Mouse (Mus musculus): ENCODE measurements around the gene Cdk1.
A peak's percentile ranks its signal among the peaks of the same experiment; 100 is the strongest.

The Cdk1 gene

DNA sequence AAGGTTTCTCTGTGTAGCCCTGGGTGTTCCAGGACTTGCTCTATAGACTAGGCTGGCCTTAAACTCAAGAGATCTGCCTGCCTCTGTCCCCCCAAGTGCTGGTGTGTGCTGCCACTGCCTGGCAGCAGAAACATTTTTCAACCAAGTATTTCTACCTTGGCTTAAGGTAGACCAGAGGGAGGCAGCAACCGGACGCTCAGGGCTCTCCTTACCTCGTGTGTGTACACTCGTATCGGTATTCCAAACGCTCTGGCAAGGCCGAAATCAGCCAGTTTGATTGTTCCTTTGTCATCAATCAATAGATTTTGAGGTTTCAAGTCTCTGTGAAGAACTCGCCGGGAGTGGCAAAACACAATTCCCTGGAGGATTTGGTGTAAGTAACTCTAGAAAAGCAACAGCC lies 10.4 kb downstream of the Cdk1 start:
- no peak for DNase-seq

DNA sequence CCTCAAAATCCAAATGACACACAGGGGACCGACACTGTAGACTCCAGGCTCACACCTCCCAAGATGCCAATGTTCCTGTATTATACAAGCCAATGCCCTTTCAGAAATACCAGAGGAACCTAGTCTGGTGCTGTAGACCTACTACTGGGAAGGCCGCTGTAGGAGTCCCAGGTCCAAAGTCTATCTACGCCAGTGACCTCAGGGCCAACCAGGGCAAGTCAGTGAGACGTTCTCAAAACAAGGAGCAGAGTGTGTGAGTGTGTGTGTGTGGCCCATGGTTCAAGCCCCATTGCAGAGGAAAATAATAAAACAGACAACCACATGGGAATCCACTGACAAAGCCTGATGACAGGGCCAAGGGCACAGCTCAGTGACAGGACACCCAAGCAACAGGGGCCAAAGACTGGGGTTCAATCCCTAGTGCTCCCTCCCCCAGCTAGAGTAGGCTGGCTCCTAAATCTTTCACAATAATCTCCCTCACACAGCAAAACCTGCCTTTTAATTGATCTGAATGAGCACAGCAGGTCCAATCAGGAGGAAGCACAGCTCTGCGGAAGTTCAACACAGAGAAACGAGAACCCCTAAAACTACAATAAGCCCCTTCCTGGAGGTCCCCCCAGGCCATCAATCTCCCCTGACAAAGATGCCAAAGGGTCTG lies 11.0 kb downstream of the Cdk1 start:
- DNase-seq: no peak

DNA sequence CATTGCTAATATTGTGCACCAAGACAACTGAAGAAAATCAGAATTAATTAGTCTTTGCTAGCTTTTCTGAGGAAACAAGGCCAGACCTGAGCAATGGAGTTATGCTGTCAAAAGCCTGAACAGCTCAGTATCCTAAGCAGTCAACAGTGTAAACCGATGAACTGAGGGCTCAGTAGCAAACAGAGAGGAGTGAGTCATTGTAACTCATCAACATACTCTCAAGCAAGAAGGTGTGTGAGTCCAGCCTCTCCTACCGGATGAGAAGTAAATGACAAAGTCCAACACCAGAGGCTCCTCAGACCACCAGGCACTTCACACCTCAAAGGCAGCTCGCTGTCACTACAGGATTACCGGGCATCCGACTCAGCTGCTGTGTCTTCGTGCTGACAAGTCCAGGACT lies 12.7 kb downstream of the Cdk1 start:
- DNase-seq: no peak

DNA sequence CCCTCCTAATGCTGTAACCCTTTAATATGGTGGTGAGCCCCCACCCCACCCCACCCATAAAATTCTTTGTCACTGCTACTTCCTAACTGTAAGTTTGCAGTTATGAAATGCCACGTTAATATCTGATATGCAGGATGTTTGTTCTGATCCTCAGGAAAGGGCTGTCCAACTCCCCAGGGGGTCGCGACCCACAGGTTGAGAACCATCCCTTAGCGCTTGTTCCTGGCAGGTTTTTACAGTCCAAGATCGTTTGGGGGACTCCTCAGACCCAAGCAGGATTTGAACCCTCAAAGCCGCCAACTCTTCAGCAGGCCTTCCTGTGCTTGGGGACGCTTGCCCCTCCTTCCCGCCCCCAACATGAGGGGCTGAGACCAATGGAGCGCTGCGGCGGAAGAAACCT lies 16.5 kb downstream of the Cdk1 start:
- no peak for DNase-seq

DNA sequence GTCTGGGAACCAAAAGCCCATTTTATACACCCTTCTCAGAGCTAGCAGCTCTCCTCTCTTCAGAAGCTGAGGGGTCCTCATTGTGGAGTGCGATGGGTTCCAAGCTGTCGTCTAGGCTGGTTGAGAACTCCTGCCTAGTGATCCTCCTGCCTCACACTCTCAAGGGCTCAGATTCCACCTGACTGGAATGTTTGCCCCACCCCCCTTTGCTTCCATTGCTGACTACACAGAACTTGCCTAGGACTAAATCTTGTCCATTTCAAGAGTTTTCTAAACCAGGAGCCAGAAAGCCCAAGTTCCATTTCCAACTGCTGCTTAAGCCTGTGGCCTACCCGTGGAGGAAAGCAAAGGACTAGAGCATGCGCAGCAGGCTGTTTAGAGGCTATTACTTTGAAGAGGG lies 17.1 kb downstream of the Cdk1 start:
- no peak for DNase-seq

DNA sequence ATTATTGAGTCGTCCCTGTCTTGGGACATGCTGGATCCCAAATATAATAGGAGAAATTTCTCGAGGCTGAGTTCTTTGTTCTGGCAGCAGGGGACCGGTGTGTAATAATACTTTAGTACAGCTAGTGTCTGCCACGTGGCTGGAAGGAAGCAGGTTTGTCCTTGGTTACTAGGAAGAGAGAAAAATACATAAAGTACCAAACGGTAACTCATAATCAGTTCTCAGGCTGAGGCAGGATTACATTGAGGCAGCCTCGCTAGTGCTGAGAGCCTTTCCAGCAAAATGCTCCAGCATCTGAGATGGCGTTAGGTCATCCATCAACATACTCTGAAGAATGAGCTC lies 17.6 kb downstream of the Cdk1 start:
- no peak for DNase-seq

DNA sequence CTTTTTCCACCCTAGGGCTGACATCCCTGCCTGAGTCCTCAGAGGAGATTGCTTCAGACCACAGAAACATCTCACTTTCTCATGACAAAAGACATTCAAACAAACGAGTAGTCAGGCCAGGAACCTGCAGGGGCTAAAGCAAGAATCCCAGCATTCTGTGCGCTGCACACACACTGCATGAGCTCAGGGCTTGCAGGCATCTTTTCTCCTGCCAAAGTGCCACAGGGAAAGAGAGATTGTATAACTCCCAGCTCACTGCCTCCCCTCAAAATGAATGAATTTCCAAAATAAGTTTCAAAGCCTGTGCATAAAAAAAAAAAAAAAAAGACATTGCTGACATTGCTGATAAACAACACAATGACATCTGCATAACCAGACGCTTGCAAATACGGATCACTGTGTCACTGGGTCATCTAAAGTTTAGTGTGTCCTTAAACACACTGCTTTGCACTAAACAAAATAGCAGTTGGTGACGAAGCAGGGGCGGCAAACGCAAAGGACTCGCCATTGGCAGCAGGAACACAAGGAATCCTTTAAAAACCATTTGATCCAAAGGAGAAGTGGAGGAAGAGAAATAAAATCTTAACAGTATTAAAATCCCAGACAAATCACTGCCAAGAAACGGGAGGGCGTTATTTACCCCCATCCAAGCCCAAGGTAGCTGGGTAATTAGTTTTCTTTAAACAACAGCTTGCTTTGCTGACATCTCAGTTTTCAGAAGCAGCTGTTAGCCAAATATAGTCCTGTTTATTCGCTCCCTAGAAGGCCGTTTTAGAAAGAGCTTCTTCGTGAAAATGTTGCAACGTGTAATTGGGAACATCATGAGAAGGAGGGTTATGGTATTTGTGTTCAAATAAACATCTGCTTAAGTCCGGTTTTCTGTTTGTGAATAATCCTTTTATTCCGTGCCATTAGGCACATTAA lies 18.2 kb downstream of the Cdk1 start:
- DNase-seq: no peak

DNA sequence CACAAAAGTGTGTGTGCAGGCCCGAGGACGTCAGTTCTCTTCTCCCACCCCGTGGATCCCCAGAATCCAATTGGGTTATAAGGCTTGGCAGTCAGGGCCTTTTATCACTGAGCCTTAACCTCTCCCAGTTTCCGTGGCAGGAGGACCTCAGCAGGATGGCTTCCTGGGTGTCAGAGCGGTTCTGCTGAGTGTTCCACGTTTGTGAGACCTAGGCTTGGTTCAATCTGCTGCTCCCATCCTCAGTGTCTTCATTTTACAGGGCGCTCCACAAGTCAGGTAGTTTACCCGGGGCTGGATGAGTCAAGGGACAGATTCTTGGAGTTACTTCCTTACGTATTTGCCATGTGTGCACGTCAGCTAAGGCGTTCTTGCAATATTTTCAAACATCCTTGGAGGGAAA lies 19.5 kb downstream of the Cdk1 start:
- no peak for DNase-seq

DNA sequence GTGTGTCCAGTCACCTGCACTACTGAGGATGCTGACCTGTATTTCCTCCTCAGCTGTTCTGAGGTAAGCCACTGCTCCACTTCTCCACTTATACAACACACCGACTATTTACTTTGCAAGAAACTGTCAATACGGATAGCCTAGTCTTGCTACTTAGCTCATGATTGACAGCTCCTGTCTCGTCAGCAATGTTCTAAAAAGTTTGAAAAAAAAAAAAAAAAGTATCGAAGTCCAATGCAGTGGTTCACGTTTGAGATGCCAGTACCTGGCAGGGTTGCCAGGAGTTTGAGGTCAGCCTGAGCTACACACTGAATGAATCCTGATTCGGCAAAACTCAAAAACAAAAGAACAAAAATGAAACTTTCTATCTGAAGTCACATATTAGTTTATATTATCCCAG lies 21.5 kb downstream of the Cdk1 start:
- DNase-seq: no peak

DNA sequence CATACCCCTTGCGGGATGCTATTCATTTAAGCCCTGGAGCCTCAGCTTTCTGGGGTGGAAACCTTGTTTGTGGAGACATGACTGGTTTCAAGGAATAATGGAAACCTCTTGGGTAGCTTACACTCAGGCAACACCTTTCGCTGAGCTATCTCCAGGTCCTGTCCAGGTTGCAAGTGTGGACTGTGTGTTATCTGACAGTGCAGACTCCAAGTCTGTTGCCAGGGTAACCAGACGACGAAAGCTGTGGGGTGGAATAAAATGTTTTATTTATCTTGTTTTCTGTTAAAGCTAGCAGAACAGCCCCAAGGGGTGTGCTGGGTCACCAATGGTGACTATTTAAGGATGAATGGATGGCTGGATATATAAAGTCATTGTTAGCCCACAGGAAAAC lies 24.1 kb downstream of the Cdk1 start:
- DNase-seq: no peak

DNA sequence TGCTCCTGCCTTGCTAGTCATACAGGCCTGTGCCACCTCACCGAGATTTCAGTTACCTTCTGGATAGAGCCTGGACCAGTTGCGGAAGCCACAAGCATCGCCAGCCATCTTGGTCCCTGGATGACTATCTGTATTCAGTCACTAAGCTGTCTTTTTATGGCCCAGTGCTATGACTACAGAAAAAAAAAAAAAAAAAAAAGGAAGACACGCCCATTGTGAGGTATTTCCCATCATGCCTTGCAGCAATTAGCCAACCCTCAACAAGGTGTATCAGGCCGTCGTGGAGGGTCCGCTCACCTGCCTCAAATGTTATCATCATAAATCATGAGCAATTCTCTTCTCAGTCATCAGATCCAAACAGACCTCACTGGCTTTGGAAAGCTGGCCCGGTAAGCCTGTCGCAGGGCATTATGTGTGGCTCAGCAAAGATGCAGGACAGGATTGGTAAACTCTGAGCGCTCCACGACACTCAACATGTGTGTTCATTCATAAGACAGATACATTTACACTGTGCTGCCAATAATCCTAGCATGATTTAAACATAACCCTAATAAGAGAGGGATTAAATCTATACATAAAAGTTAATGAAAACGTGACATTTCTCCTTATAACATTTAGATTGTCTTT lies 24.6 kb downstream of the Cdk1 start:
- no peak for DNase-seq

DNA sequence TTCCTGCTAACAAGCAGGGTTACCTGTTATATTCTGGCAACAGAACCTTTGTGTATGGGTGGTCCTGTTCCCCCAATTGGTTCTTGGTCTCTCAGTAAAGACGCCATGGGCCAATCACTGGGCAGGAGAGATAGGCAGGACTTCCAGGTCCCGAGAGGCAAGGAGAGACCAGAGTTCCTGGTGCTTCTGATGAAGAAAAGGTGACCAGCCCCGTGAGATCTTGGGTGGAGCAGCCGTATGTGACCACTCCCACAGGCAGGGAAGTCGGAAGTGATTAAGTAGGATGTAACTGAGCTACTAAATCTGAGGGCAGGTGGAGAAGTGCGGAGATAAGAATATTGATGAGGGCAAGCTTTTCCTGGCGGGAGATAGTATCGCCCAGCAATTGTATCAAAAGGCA lies 25.4 kb downstream of the Cdk1 start:
- DNase-seq: no peak

DNA sequence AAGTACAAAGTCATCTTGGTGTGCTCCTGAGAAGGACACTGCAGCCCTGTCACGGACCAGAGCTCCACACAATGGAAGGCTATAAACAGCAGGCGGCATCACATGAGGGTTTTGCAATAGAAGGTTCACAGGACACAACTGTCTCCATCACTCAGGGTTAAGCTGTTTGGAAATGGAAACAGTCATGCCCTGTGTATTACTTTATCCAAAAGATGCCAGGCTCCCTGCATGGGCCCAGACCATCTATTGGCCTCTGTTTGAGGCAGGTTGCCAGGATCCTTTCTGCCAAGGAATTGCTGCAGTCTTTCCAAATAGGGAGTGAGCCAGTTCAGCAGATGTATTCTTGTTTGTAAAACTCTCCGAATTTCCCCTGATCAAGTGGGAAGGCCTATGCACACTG lies 26.3 kb downstream of the Cdk1 start:
- peak; percentile 90 for DNase-seq

DNA sequence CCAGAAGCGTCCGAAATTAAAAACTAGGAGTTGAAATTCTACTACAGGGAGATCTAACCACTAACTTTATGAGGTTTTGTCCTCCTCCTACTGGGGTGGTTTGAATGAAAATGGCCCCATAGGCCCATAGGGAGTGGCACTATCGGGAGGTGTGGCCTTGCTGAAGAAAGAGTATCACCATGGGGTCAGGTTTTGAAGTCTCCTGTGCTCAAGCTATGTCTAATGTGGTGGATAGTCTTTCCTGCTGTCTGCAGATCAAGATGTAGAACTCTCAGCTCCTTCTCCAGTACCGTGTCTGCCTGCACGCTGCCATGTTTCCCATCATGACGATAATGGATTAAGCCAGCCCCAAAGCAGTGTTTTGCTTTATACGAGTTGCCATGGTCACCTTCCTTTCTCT lies 27.9 kb downstream of the Cdk1 start:
- DNase-seq: no peak

DNA sequence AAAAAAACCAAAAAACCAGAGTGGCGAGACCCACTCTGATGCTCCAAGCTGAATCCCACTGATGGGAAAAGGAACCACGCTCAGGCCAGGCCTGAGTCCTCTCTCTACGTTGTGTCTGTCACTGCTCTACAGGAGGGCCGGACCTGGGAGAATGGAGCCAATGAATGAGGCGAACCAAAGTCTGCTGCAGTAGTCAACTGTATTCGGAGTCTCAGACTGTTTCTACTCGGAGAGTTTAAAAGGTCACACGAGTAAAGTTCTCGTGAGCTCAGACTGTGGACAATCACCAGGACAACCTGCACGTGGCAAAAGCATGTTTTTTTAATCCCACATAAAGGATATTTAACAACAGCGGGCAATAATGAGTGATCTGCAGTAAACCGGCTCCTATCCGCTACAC lies 28.8 kb downstream of the Cdk1 start:
- DNase-seq: no peak

DNA sequence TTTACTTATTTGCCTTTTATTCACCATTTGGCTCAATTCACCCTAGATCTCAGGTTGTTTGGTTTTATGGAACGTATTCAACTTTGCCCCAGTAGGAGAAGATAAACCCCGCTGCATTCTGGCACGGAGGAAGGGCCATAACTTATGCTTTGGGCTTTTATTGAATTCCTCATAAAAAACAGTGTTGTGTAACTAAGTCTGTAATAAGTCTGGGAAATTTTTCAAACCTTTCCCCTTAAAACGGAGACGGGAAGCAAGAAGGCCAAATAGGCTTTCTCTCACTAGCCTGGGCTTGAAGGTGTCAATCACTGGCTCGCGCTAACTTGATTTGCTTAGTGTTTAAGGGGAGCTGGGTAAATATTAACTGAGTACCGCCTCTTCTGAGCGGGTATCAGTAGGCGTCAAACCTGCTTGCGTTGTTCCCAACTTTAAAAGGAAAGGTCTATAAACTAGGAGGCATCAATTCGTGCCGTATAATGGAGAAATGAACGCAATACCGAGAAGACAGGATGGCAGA lies 31.2 kb downstream of the Cdk1 start:
- DNase-seq: no peak

DNA sequence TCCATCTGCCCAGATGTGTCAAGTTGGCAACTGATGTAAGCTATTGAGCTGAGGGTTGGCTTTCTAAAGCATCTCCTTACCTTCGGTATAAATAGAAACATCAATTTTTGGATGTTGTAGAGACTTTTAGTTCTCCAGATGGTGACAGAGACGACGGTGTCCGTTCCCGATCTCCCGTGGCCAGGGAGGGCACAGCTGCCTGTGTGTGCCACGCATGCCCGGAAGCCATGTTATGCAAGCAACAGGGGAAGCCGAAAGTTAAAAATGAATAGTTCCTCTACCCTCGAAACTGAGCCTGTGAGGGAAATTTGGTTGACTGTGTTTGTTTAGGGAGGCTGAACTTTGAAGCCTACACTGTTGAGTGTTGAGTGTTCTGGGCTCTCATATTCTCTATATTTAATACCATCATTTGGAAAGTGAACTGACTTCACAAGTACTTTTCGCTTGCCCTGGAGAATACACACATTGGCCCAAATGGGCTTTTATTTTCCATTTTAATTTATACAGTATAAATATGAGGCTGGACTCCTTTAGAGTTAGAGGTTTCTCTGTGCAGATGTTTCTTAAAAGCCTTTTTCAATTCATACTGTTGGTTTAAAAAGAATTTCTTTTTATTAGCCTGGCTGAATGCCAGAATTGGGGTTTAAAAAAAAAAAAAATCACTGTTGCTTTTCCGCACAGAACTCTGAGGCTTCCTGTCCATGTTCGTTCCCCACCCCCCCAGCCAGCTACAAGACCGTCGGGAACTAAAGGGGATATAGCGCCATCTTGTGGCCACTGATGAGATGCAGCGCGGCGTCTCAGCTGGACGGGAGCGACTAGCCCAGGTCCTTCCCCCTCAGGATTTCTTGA lies 31.8 kb downstream of the Cdk1 start:
- DNase-seq: peak; percentile 97

DNA sequence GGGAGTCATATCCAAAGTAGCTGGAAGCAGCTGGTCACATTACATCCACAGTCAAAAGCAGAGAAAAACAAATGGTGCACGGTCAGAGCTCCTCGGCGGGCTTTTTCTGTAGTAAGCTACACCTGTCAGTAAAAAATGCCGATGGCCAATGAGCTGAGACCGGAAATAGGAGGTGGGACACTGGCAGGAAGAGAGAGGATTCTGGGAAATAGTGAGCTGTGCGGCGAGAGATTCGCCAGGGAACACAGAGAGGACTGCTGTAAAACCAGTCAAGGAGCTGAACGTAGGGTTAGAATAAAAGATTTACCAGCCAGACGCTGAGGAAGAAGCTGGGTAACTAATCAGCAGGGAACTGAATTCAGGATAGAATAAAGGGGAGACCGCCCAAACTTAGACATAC lies 34.2 kb downstream of the Cdk1 start:
- no peak for DNase-seq

DNA sequence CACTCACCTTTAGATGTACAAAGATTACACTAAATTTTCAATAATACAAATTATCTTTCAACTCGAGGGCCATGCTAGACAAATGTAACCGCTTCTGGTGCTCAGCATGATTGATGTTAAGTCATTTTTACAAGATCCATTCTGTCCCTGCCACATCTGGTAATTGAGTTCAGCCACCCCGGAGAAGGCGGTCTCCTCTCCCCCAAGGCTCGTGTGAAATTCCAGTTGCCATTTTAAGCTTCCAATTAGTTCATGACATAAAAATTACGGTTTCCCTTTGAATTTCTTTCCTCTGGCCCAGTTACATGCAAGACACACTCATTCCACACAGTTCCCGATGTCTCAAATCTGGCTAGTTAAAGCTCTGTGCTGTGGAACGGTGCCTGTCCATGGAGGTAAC lies 38.8 kb downstream of the Cdk1 start:
- DNase-seq: no peak

DNA sequence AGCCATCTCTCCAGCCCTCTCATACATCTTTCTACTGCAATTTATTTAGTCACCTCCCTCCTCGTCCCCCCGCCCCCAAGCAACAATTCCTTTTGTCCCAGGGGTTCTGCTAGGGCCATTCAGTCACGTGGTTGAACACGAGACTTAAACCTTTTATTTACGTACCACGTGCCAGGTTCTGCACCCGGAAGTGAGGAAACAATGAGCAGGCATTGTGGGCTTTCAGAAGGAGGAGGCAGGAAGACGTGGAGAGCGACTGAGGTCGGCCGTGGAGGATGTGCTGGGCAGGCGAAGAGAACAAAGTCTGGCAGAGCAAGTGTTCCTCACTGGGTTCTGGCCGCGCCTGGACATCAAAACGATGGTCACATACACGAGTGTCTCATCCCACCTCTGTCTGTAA lies 40.9 kb downstream of the Cdk1 start:
- no peak for DNase-seq

DNA sequence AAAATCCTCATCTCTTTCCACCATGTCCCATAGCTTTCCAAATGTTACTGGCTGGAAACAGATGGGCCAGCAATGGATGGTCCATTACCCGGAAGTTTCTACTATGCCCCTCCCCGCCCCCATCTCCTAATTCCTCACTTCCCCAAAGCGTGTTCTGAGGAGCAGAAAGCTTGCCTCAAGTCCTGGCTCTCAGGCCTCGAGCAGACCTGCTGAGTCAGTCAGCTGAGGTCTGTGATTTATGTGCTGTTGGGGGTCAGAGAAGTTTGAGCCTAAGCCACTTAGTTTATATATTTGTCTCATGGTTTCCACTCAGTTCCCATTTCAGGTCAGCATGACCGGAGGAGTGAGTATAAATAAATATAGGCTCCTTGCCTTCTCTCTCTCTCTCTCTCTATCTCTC lies 43.6 kb downstream of the Cdk1 start:
- peak; percentile 92 for DNase-seq

DNA sequence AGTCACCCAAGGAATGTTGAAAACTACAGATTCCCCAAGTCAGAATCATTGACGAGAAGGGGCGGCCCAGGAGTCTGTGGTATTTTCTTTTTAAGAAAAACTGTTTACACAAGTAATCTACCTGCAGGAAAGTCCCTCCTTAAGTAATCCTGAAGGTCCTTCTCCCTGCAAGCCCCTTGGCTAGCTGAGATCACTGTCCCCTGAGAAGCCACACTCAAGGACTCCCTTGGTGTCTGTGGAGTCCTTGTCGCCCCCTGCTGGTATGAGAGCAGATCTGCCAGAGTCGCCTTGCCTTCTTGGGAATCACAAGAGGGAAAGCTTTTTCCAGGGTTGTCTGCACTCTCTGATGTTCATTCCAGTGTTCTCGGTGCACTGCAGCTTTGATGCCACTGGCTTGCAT lies 45.7 kb downstream of the Cdk1 start:
- peak; percentile 94 for DNase-seq

DNA sequence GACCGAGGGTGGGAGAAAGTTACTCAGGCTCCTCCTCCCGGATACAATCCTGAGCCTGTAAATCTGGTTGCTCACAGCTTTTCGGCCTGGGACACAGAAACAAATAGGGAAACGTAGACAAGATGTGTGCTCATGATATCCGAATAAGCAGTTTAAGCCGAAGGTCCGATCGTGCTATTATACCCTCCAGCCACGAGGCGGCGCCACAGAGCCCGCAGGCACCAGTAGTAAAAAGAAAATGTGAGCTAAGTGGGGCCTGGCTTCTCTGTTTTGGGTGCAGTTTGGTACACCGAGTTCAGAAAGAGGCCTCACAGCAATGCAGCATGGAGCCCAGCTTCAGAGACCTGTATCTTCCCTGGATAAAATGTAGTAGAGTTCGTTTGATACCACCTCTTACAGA lies 46.5 kb downstream of the Cdk1 start:
- DNase-seq: no peak
